Mouse (Mus musculus) intestine, embryonic 14.5 days (tissue): ENCODE data around the gene Lpcat1. TPM values are rescaled to one million over a fixed set of nuclear protein-coding genes. Genes with fewer than 3 reads are reported as not detected.

ENCODE experiments used
- ATAC-seq: fragments of 200-750 bp; cut with Nextera tagmentation; replicated peaks from 2 replicates; pipeline ENCODE4 v1.8.0; 2017; ENCODE audit warnings: low read depth, moderate number of reproducible peaks, moderate TSS enrichment, moderate library complexity; ENCODE audit not compliant: low FRiP score, low TSS enrichment
- DNase-seq: peaks from one replicate; pipeline ENCODE4 v3.0.0-alpha.2; 2018; ENCODE audit warnings: low spot score
- H3K27ac ChIP-seq: fragments of 300-500 bp; sonication (generic); 2 replicates; pipeline ENCODE4 v1.5.1; 2014; ENCODE audit warnings: low read depth, mild to moderate bottlenecking, control low read depth
- H3K27me3 ChIP-seq: fragments of 300-500 bp; sonication (generic); replicated peaks from 2 replicates; pipeline ENCODE4 v1.6.1; 2014; ENCODE audit warnings: low read length, control low read depth; ENCODE audit not compliant: control insufficient read depth, insufficient read depth
- H3K36me3 ChIP-seq: fragments of 300-500 bp; sonication (generic); 2 replicates; pipeline ENCODE4 v1.6.1; 2014; ENCODE audit warnings: low read length, control low read depth; ENCODE audit not compliant: control insufficient read depth, insufficient read depth
- H3K4me1 ChIP-seq: fragments of 300-500 bp; sonication (generic); replicated peaks from 2 replicates; pipeline ENCODE4 v1.6.1; 2014; ENCODE audit warnings: low read length, control low read depth, mixed read lengths; ENCODE audit not compliant: control insufficient read depth, insufficient read depth
- H3K4me2 ChIP-seq: fragments of 300-500 bp; sonication (generic); 2 replicates; pipeline ENCODE4 v1.6.1; 2014; ENCODE audit warnings: low read length
- H3K4me3 ChIP-seq: fragments of 300-500 bp; sonication (generic); 2 replicates; pipeline ENCODE4 v1.5.1; 2014; ENCODE audit warnings: low read depth, low read length, control low read depth, mixed read lengths
- H3K9ac ChIP-seq: fragments of 300-500 bp; sonication (generic); 2 replicates; pipeline ENCODE4 v1.6.1; 2014; ENCODE audit warnings: mild to moderate bottlenecking, low read length
- H3K9me3 ChIP-seq: fragments of 300-500 bp; sonication (generic); 2 replicates; pipeline ENCODE4 v1.6.1; 2016; ENCODE audit warnings: low read length, control low read depth; ENCODE audit not compliant: control insufficient read depth
- WGBS: fragments of 180-500 bp; shearing (Covaris S2); extraction: QIAGEN DNeasy Blood & Tissue Kit; methylation state at CpG from one replicate; pipeline ENCODE4 v1.1.7; 2014; 5-methylcytosine and 5-hydroxymethylcytosine counted together
- polyA plus RNA-seq: library from polyadenylated mRNA; unstranded; fragments of >200 nt; fragmentation: Nextera tagmentation; extraction: Ambion mirVana; gene quantifications from 2 replicates; pipeline ENCODE4 v1.2.1, GENCODE M21; 2014

Gene Lpcat1
- polyA plus RNA-seq, 1 experiment from 2014 or later = 30.6 TPM

DNA sequence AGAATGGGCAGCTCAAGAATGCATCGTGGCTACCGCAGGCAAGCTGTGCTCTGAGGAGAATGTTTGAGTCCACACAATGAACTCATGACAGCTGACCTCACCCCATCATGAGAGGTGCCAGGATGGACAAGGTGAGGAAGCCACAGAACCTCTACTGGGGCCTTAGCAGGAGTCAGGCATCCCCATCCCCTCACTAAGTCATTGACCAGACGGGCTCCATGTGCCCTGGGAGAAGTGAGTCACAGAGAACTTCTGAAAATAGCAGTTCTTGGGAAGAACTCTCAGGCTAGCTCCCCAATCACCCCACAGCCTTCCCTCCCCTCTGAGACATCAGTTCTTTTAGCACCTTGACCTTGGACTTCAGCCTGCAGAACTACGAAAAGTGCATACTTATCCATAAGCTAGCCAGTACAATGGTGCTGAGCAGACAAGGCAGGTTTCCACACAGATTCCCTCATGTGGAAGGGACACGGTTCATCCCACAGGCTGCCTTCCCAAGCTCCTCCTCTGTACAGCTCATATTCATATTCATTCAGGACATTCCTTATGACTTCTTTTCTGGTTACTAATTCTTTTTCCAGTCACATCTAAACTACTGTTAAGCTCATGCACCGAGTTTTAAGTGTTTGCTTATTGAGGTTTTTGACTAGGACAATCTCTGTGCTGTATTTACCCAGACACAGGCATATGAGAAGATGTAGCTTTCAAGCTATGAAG lies 37.2 kb upstream of the Lpcat1 start:
- no peak for ATAC-seq
- H3K9ac ChIP-seq = no peak overlapping the region

DNA sequence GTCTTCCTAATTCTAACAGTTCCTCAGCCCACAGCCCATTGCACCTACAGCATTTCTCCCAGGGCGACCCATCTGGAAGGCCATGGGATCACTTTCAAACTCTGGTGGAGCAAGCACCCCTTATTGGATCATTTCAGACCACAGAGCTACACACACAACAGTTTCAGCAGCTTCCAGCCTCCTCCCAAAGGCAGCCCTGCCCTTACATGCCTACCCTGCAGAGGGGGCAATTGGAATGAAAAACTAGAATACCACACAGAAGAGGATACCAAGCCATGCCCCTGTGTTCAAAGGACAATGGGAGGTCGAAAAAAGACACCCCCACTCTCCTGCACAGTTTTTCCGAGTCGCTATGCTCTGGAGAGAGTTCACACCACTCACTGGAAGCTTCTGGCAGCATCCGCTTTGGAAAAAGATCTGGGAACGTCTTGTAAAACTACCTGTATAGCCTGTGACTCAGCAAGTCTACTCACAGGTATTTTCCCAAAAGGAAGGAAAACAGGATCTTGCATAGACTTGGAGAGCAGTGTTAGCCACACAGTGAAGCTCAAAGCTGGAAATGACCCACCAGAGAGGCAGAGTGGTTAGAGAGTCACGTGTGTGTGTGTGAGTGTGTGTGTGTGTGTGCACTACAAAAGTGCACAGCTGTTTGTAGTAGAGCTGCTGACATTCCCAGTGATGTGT lies 34.4 kb upstream of the Lpcat1 start:
- Histone ChIP-seq H3K9ac (no peak overlapping the region), H3K27ac (no peak overlapping the region), H3K9me3 (no peaks in the 10 kb centered on the region), H3K4me1 (no peaks in the 10 kb centered on the region), H3K4me2 (no peak overlapping the region), H3K4me3 (no peak overlapping the region), H3K27me3 (no peaks in the 10 kb centered on the region), H3K36me3 (no peaks in the 10 kb centered on the region)
- 80% methylated on average over 7 of the region's 7 CpGs for WGBS
- ATAC-seq (no peak), DNase-seq (no peak)

More for the DNA sequence above, 37.2 kb upstream of the Lpcat1 start:
- DNase-seq = no peak
- no peak overlapping the region for H3K4me2 ChIP-seq
- H3K4me3 ChIP-seq = no peak overlapping the region
- WGBS = 77% methylated on average over 6 of the region's 6 CpGs
- no peaks in the 10 kb centered on the region for H3K27me3 ChIP-seq
- no peaks in the 10 kb centered on the region for H3K4me1 ChIP-seq
- no peak overlapping the region for H3K27ac ChIP-seq
- no peaks in the 10 kb centered on the region for H3K9me3 ChIP-seq
- no peaks in the 10 kb centered on the region for H3K36me3 ChIP-seq

DNA sequence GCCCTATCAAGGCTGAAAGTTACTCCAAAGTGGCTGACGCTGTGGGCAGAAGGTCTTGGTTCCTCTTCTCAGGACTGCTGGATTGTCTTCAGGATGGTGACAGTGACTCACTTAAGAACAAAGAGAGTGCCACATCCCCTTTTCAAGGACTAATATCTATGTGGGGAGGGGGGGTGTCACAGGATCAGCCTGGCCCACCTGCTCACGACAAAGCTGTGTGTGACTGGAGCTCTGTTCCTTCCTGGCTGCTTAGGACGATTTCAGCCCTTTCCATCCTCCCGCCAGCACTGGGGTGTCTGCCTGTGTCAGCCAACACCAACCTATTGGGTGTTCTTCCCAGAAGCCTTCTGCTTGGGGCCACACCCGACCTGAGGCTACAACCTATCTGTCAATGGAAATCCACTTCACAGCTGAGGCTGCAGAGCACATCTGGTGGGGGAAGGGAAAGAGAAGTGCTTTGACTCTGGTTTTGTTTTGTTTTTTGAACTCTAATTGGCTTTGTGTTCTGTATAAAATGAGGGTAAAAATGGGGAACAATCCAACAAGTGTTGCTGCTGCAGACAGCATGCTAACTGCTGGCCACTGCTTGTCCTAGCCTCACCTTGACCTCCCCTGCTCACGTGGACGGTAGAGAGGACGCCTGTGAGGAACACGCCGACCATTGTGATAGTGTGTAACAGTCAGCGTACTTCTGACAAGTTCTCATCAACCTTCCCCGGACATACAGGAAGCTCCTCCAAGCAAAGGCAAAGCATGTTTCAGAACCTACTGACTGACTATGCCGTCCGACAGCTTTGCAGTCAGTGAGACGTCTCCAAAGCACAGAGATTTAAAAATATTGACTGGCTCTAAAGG lies 33.1 kb upstream of the Lpcat1 start:
- ATAC-seq (no peak), DNase-seq (no peak)
- Histone ChIP-seq H3K4me3 (no peak overlapping the region), H3K9ac (no peak overlapping the region), H3K27me3 (no peaks in the 10 kb centered on the region), H3K36me3 (no peaks in the 10 kb centered on the region), H3K27ac (no peak overlapping the region), H3K4me1 (no peaks in the 10 kb centered on the region), H3K4me2 (no peak overlapping the region), H3K9me3 (no peaks in the 10 kb centered on the region)
- 75% methylated on average over 15 of the region's 15 CpGs for WGBS

DNA sequence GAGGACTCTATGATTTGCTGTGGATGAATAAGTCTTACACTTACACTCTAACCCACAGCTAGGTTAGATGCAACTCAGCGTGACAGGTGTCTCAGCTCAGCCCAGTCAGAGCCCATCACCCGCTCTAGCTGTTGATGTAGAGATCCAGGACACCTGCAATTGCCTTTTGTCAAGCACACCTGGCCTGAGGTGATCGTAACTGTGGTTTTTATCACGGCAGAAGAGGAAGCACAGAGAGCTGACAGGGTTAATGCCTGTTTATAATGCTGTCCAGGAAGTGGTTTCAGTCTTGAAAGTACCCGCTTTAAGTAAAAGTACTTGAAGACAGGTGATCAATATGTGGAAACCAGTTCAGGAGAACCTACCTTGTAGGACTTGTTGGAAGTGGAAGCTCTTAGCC lies 32.3 kb upstream of the Lpcat1 start:
- no peak for DNase-seq
- H3K4me1 ChIP-seq = no peaks in the 10 kb centered on the region
- no peak overlapping the region for H3K4me3 ChIP-seq
- H3K4me2 ChIP-seq = no peak overlapping the region
- H3K27me3 ChIP-seq = no peaks in the 10 kb centered on the region
- H3K9me3 ChIP-seq = no peaks in the 10 kb centered on the region
- no peak overlapping the region for H3K9ac ChIP-seq
- WGBS = 70% methylated on average over 5 of the region's 5 CpGs
- ATAC-seq = no peak
- H3K27ac ChIP-seq = no peak overlapping the region
- H3K36me3 ChIP-seq = no peaks in the 10 kb centered on the region

DNA sequence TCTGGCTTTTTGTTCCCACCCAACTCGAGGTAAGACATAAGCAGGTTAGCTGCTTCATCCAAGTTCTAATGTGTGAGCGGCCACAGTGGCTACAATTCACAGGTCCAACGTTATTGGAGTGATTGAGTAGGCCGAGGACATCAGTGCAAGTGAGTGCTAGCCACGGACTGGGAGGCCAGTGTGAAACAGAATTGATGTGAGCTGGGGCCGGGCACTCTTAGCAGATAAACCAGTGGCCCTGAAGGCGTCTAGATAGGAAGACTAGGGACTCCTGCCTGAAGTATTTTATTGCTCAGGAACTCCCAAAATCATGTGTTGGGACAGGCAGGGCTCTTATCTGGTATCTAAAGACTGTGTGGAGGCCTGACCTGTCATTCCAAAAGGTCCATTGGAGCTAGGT lies 31.3 kb upstream of the Lpcat1 start:
- WGBS = 80% methylated on average over 7 of the region's 7 CpGs
- Histone ChIP-seq H3K4me1 (no peaks in the 10 kb centered on the region), H3K36me3 (no peaks in the 10 kb centered on the region), H3K4me2 (no peak overlapping the region), H3K9me3 (no peaks in the 10 kb centered on the region), H3K27me3 (no peaks in the 10 kb centered on the region), H3K27ac (no peak overlapping the region), H3K9ac (no peak overlapping the region), H3K4me3 (no peak overlapping the region)
- DNase-seq (no peak), ATAC-seq (no peak)

DNA sequence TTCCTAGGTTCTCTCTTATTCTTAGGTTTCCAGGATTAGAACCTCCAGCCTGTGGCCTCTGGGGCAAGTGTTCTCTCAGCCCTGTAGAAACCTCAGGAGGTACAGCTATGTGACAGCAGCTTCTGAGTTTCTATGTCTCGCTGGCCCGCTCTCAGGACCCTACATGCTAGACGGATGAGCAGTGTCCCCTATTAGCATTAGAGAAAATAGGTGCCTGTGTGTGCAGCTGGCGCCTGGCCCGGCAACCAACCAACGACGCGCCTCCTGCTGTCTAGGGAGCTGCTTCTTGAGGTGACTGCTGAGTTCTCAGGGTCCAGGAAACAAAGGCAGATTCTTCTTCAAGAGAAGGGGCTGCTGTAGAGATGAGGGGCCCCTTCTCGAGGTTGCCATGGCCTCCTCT lies 27.9 kb upstream of the Lpcat1 start:
- Histone ChIP-seq H3K9me3 (no peaks in the 10 kb centered on the region), H3K36me3 (no peaks in the 10 kb centered on the region), H3K4me2 (no peak overlapping the region), H3K27me3 (no peaks in the 10 kb centered on the region), H3K4me3 (no peak overlapping the region), H3K4me1 (no peaks in the 10 kb centered on the region), H3K27ac (no peak overlapping the region), H3K9ac (no peak overlapping the region)
- WGBS = 71% methylated on average over 9 of the region's 9 CpGs
- DNase-seq (no peak), ATAC-seq (no peak)

DNA sequence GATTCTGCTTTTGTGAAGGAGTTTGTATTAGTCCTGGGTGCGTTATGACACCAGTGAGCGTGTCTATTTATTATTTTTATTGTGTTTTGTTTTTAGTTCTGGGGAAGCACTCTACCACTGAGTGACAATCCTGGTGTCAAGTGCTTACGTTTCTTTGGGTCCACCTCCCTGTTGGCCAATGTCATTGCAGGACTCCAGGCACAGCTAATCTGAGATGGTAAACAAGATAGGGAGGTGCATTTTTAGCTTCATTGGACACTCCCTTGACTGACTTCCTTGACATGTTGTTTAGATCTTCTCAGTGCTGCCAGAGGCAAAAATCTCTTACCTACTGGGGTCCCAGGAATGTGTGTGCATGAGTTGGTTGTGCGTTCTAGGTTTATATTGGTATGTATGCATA lies 26.0 kb upstream of the Lpcat1 start:
- Histone ChIP-seq H3K27ac (no peak overlapping the region), H3K9ac (no peak overlapping the region), H3K27me3 (no peaks in the 10 kb centered on the region), H3K4me1 (no peaks in the 10 kb centered on the region), H3K4me3 (no peak overlapping the region), H3K36me3 (no peaks in the 10 kb centered on the region), H3K4me2 (no peak overlapping the region), H3K9me3 (no peaks in the 10 kb centered on the region)
- ATAC-seq (no peak), DNase-seq (no peak)
- WGBS = 76% methylated on average over 4 of the region's 4 CpGs

DNA sequence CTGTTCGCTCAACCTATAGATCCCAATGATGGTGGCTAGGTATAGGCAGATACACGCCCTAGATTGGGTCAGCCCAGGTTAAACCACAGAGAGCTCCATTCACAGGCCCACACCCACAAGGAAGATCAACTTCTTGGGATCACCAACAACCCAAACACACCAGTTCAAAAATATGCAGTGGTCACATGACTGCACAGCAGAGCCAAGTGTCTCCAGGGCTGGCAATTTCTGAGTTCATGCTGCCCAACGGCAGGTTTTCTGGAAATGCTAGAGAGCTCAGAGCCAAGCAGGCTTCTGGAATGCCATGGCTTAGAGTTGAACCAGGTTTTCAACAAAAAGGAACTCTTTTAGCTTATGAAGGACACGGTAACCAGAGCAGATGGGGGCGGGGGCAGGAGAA lies 25.3 kb upstream of the Lpcat1 start:
- no peak for DNase-seq
- no peaks in the 10 kb centered on the region for H3K27me3 ChIP-seq
- WGBS = 85% methylated on average over 5 of the region's 5 CpGs

More for the DNA sequence above, 25.3 kb upstream of the Lpcat1 start:
- no peak overlapping the region for H3K4me3 ChIP-seq
- H3K9me3 ChIP-seq = no peaks in the 10 kb centered on the region
- H3K27ac ChIP-seq = no peak overlapping the region
- no peak overlapping the region for H3K4me2 ChIP-seq
- H3K4me1 ChIP-seq = no peaks in the 10 kb centered on the region
- no peak overlapping the region for H3K9ac ChIP-seq
- ATAC-seq = no peak
- H3K36me3 ChIP-seq = no peaks in the 10 kb centered on the region
